Mouse (Mus musculus): ENCODE measurements around the gene Bms1. TPM values are rescaled to one million over a fixed set of nuclear protein-coding genes. Genes with fewer than 3 reads are reported as not detected.

The Bms1 gene
- total and polyA plus RNA-seq, 2 experiments, result 2.5 to 11.1 TPM

DNA sequence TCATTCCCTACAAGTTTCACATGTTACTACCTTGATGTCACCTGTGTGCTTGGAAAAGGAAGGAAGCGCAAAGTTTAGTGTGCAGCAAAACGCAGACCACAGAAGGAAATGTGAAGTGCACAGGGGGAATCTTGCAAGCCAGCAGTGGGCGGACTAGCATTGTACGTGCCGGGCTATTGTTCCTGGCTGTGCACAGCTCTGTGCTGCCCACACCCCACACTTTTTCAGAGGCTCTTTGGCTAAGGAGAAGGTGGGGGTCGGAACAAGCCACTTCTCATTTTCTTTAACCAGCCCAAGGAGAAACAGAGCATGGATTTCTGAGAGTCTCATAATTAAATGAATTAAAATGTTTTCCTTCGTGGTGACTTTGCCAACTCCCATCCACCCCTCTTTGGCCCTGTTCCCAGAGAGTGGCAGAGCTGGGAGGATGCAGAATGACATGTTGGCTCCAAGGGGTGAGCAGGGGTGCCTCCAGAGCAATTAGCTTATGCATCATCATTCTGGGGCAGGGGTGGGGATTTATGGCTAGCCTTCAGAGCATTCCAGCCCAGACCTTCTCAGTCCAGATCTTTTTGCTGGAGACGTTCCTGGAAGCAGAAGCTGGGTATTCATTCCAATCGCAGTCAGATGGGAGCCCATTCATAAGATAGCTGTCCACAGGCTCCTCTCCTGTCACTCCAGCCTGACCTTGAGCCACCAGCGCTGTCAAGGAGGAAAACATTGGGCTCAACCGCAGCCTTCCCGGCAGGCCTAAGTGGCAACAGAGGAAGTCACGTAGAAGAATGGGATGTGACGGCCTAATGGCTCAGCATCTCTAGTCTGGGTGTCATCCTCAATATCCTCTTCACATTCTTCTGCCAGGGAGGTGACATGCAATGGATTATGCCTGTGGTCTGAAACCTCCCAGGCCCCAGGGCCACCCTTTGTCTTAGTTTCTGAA is 82.5 kb downstream of the Bms1 start:
- WGBS, result 74% methylated on average over 14 of the region's 14 CpGs
- H3K79me2 ChIP-seq (ENCODE audit: control insufficient read depth, insufficient read depth, low read length), result no peaks in the 10 kb centered on the region
- no peaks in the 10 kb centered on the region for H3K4me1 ChIP-seq (ENCODE audit: control insufficient read depth, insufficient read depth, low read length)
- H3K27ac ChIP-seq (replicated peaks; ENCODE audit: insufficient read depth, low read depth, low read length), result no peak overlapping the region
- no peak overlapping the region for H3K4me3 ChIP-seq (ENCODE audit: insufficient read depth, low read depth, low read length)
- H3K27me3 ChIP-seq (ENCODE audit: control insufficient read depth, insufficient read depth, low read length), result no peaks in the 10 kb centered on the region
- TF ChIP-seq POLR2A (IDR thresholded peaks at IDR 0.05; ENCODE audit: extremely low read depth, insufficient read depth, low read length), result no peak
- no peak for TF ChIP-seq CTCF (IDR thresholded peaks at IDR 0.05; ENCODE audit: low read depth, low read length)
- H3K9ac ChIP-seq (ENCODE audit: low read depth, low read length), result no peak overlapping the region
- H3K36me3 ChIP-seq (ENCODE audit: control insufficient read depth, insufficient read depth, low read length), result no peaks in the 10 kb centered on the region
- no peak for DNase-seq (ENCODE audit: extremely low read depth, low read depth, low spot score)

- H3K36me3 ChIP-seq (ENCODE audit: control insufficient read depth, insufficient read depth, low read length), result no peaks in the 10 kb centered on the region
- DNase-seq (ENCODE audit: extremely low read depth, low read depth, low spot score), result no peak
- no peaks in the 10 kb centered on the region for H3K4me1 ChIP-seq (ENCODE audit: control insufficient read depth, insufficient read depth, low read length)
- 69% methylated on average over 5 of the region's 5 CpGs for WGBS
- H3K27me3 ChIP-seq (ENCODE audit: control insufficient read depth, insufficient read depth, low read length), result no peaks in the 10 kb centered on the region
- H3K4me3 ChIP-seq (ENCODE audit: insufficient read depth, low read depth, low read length), result no peak overlapping the region
- TF ChIP-seq POLR2A (IDR thresholded peaks at IDR 0.05; ENCODE audit: extremely low read depth, insufficient read depth, low read length), result no peak
- no peak for TF ChIP-seq CTCF (IDR thresholded peaks at IDR 0.05; ENCODE audit: low read depth, low read length)
- H3K9ac ChIP-seq (ENCODE audit: low read depth, low read length), result no peak overlapping the region
- H3K27ac ChIP-seq (replicated peaks; ENCODE audit: insufficient read depth, low read depth, low read length), result no peak overlapping the region
- no peaks in the 10 kb centered on the region for H3K79me2 ChIP-seq (ENCODE audit: control insufficient read depth, insufficient read depth, low read length)
Measured at GRCm38 (mm10) chr6:118335934-118336450, 83.3 kb downstream of the Bms1 start.

- Histone ChIP-seq H3K4me3 (ENCODE audit: insufficient read depth, low read depth, low read length) (no peak overlapping the region), H3K27me3 (ENCODE audit: control insufficient read depth, insufficient read depth, low read length) (no peaks in the 10 kb centered on the region), H3K27ac (replicated peaks; ENCODE audit: insufficient read depth, low read depth, low read length) (no peak overlapping the region), H3K4me1 (ENCODE audit: control insufficient read depth, insufficient read depth, low read length) (no peaks in the 10 kb centered on the region), H3K79me2 (ENCODE audit: control insufficient read depth, insufficient read depth, low read length) (no peaks in the 10 kb centered on the region), H3K36me3 (ENCODE audit: control insufficient read depth, insufficient read depth, low read length) (no peaks in the 10 kb centered on the region), H3K9ac (ENCODE audit: low read depth, low read length) (no peak overlapping the region)
- 76% methylated on average over 9 of the region's 9 CpGs for WGBS
- DNase-seq (ENCODE audit: extremely low read depth, low read depth, low spot score), result no peak
- no peak for TF ChIP-seq CTCF (IDR thresholded peaks at IDR 0.05; ENCODE audit: low read depth, low read length)
- no peak for TF ChIP-seq POLR2A (IDR thresholded peaks at IDR 0.05; ENCODE audit: extremely low read depth, insufficient read depth, low read length)
Measured at GRCm38 (mm10) chr6:118333861-118334260, 85.4 kb downstream of the Bms1 start.

Other genes with a start within 250 kb of the Bms1 start
- not detected in 2 replicates for gene Ret, start 221.8 kb downstream of the Bms1 start, total RNA-seq (2014; rRNA removed)
- gene Ret, start 221.8 kb downstream of the Bms1 start, polyA plus RNA-seq (2012; rRNA removed), result 0.02 TPM in 1 of 2 replicates, not detected in the other
- gene Zfp248, start 36.1 kb upstream of the Bms1 start, total RNA-seq (2014; rRNA removed), result 0.37 and 1.1 TPM in 2 replicates
- gene Zfp248, start 36.1 kb upstream of the Bms1 start, polyA plus RNA-seq (2012; rRNA removed), result 0.10 and 0.17 TPM in 2 replicates
- gene Zfp9, start 59.8 kb upstream of the Bms1 start, total RNA-seq (2014; rRNA removed), result 0.37 and 0.67 TPM in 2 replicates
- gene Zfp9, start 59.8 kb upstream of the Bms1 start, polyA plus RNA-seq (2012; rRNA removed), result 0.31 and 0.99 TPM in 2 replicates
- gene Ankrd26, start 142.8 kb upstream of the Bms1 start, total RNA-seq (2014; rRNA removed), result 2.6 and 4.0 TPM in 2 replicates
- 0.52 and 0.77 TPM in 2 replicates for gene Ankrd26, start 142.8 kb upstream of the Bms1 start, polyA plus RNA-seq (2012; rRNA removed)

Data from liver, adult 2 months (tissue).